Mouse (Mus musculus): ENCODE measurements around the gene Casp7.
A peak's percentile ranks its signal among the peaks of the same experiment; 100 is the strongest.
"Not testable (repeated sequence)": the region's sequence is repeated elsewhere in the genome, so short reads cannot be mapped to it uniquely, and the experiment has no call there.

Casp7 gene

DNA sequence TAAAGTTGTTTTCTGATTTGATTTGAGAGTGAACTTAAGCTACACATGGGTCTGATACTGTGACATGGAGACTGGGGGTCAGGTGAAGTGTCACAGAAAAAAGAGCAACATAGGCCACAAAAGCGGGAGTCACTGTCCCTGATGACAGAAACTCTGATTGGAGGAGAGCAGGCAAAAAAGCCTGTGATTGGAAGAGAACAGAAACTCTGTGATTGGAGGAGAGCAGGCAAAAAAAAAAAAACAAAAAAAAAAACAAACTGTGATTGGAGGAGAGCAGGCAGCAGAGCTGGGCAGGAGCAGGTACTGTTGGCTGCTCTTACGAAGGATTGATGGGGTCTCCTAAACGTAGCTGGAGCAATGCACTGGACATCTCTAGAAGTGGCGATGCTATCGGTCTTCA, 11.4 kb upstream of the Casp7 start:
- DNase-seq (ENCODE audit: low read depth, low spot score): no peak

DNA sequence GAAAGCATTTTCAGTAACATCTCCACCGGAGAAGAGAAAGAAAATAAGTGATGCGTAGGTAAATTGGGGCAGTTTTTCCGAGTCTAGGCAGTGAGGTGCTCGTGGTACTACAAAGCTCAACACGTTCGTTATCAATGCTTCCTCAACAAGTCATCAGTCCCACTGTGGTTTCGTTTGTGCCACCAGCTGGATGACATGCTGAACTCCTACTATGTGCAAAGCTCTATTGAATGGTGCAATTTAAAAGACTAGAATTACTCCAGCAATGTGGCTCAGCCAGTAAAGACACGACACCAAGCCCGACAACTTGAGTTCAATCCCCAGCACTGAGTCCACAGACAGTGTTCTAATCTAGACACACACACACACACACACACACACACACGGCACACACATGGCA, 10.8 kb upstream of the Casp7 start:
- no peak for DNase-seq (ENCODE audit: low read depth, low spot score)

DNA sequence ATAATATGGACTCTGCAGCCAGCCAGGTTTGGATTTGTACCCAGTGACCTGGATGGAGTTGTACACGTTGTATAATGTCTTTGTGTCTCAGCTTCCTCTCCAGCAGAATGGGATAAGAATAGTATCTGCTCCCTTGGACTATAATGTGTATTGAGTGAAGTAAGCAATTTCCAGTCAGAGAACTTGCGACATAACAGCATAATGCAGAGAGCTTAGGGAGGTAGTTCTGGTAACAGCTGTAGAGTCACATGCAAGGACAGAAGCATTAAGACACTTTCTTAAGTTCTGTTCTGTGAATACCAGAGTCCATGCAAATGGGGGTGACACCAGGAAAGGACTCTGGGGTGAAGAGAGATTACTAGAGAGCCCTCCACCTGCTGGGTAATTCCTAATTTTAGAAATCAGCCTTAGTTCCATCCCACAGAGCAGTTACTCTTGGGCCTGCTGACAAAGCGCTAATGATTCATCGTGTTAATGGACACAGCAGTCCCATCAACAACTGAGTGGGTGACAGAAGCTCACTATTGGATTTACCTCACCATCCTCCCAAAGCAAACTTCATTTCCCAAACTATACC, 9.1 kb upstream of the Casp7 start:
- no peak for DNase-seq (ENCODE audit: low read depth, low spot score)

DNA sequence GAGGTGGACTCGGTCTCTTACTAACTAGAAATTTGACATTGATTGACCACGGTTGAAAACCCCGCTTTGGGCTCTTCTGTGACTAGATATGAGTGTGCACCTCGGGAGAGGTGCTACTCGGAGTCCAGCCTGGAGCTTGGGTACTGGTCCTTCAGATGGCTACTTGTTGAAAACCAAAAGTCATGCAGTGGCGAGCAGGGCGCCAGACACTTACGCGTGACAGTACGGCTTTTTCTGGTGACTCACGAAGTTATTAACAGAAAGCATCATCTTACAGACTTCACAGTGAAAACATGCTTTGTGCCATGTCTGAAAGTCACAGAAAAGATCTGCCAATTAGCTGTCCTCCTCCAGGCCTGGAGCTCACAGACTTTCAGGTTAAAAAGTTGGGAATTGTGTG, 7.8 kb upstream of the Casp7 start:
- DNase-seq (ENCODE audit: low read depth, low spot score): no peak

DNA sequence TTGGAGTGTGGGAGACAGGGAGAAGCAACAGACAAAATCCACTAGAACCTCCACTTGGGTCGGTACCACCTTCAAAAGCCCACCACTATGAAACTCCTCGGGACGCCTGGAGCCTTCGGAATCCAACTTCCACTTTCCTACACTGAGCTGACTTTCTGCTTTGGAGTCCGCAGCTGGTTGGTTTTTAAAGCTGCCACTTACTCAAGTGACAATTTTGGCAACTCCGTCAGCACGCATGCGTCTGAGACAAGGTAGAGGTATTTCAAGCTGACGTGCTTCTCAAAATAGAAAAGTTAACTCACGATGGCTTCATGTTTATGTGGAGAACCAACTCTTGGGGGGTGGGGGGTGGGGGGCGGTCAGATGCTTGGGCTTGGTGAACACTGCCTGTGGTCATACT, 7.0 kb upstream of the Casp7 start, which contains the start of gene Nrap:
Nrap (minus strand) TSS at position 159 of the 400 bp plus-strand sequence.
- no peak for DNase-seq (ENCODE audit: low read depth, low spot score)

DNA sequence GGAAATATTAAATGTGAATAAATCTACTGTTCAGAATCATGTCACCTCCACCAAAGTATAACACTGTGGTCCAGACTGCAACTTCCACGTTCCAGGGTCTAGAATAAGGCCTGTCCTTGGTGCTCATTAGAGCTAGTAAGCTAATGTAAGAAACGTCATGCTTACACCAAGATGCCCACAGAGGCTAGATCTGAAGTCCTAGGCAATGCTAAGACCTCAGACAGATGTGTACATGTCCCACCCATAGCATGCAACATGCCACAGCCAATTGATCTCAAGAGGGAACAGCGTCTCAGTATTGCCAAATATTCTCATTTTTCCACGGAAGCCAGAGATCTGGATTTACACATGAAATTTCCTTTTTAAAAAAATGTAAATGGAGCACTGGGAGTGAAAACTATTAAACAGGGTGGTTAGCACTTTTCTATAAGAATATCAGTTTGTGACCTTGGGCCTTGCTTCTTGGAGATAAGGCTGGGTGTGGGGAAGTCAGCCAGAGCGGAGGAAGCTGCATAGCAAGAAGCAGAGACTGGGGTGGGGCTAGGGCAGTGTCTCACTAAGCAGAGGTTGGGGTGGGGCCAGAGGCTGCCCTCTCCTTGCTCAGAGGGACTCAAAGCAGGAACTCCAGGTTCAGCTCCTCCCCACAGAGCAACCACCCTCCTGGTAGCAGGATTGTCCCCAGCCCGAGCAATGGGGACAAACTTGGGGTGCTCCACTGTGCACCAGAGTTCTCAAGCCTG, 5.5 kb upstream of the Casp7 start:
- no peak for DNase-seq (ENCODE audit: low read depth, low spot score)

DNA sequence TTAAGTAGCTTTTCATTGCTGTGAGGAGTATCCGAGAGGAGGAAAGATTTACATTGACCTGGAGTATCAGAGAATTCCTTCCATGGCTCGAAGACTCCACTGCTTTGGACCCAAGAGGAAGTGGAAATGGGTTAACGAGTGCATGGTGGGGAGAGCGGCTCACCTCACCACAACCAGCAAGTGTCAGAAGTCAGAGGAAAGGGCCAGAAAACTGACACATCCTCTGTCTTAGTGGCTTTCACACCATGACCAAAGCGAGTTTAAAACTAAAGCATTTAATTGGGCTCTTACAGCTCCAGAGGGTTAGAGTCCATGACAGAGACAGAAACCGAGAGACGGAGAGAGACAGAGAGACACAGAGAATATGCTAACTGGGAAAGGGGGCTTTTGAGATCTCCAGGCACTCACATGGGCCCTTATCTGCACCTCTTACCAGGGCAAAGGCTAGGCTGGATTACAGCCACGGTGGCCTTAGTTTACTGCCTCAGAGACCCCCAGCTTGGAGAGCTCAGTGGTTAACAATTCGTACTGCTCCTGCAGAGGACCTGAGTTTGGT, 3.5 kb upstream of the Casp7 start:
- DNase-seq (ENCODE audit: low read depth, low spot score): no peak

DNA sequence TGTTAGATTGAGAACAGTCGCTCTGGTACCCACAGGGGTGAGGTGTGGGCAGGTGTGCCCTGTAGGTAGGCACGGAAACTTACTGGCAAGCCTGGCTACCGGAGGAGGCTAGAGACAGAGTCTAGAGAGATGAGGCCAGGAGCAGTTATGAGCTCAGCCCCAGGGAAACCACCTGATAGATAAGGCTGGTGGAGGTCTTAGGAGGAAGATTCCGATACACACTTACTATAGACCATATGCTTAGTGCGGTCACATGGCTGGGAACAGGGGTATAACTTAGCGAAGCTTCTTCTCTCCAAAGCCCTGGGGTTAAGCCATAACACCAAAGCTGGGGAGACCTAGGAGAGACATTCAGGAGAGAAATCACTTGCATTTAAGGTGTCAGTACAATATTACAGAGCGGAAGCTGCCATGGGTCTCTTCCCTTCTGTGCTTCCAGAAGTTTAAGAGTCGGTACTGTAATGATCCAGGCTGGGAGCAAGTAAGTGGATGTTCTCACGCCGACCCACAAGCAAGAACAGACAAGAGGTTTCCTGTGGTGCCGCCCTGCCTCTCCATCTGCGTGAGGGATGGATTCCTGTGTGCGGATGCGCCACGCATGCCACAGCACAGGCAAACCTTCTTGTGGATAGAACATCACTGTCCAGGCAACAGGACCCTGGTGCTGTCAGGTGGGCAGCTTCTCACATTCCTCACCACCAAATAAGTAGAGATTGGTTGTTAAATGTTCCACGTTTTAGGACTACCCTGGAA, 1.6 kb upstream of the Casp7 start:
- no peak for DNase-seq (ENCODE audit: low read depth, low spot score)

DNA sequence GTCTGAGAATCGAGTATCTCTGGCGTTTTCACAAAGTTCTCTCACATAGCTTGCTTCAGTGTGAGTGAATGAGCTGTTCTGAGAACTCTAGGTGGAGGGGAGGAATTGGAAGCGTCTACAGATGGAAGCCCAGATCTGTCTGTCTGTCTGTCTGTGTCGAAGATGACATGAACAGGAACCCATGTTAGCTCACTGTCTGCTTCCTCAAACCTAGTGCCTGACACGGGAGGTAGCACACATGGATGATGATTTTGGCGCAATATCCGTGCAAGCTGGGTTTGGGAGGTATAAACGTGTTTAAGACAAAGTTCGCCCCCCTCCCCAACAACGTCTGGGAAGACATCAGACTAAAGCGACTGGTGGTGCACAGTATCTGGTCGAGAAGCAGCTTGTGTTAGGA, 702 bp upstream of the Casp7 start:
- DNase-seq (ENCODE audit: low read depth, low spot score): no peak

DNA sequence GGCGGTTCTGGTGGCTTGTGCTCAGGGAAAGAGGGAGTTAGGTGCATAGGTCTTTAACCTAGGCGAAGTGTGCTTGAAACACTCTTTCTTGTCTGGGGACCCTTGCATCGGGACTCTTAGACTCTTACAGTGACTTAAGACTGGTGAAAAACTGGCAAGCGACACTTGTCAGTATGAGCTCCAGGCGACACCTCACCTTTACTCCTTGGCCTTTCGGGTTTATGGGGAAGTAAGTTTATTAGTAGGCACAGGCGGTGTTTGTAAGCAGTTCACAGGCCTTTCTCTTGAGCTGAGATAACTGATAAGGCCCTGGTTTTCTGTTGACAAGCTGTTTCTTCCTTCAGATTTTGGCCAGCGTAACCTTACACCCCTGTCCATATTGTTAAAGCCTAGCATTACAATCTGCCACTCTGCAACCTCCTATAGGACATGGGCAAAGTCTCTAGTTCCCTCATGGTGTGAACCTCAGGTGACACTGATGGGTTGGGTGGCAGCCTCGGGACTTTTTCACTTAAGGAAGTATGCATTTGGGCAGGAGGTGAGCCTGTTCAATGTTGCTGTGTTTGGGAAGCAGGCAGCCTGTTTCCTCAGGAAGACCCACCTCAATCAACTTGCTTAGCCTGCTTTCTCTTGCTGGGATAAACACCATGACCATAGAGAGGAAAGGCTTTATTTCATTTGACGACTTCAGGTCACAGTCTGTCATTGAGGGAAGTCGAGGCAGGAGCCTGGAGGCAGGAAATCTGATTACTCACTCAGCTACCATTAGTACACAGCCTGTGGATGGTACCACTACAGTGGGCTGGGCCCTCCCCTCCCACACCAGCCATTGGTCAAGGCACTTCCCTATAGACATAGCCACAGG, 966 bp downstream of the Casp7 start:
- DNase-seq (ENCODE audit: low read depth, low spot score): no peak

DNA sequence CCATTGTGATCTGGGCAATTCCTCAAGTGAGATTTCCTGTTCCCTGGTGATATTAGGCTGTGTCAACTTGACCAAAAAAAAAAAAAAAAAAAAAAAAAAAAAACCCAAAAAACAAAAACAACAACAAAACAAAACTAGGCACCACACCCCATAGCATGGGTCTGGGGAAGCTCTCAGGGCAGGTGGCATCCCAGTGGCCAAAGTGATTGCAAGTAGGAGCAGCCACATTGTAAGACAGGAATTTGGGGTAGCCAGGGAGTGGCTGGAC, 1.5 kb downstream of the Casp7 start:
- no peak for DNase-seq (ENCODE audit: low read depth, low spot score)

DNA sequence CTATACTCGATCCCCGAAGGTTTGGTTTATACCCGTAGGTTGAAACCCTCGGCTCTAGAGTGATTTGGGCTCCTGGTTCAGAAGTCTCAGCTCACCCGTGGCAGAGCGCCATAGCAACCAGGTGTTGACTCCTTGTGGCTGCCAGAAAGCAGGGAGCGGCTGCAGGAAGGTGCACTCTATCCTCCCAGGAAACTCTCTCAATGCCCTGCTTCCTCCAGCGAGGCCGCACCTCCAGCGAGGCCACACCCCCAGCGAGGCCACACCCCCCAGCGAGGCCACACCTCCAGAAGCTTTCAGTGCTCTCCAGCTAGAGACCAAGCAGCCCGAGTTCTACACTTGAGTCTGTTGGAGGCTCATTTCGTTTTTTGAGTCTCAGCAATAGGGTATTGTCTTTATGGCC, 3.3 kb downstream of the Casp7 start:
- DNase-seq (ENCODE audit: low read depth, low spot score): no peak

DNA sequence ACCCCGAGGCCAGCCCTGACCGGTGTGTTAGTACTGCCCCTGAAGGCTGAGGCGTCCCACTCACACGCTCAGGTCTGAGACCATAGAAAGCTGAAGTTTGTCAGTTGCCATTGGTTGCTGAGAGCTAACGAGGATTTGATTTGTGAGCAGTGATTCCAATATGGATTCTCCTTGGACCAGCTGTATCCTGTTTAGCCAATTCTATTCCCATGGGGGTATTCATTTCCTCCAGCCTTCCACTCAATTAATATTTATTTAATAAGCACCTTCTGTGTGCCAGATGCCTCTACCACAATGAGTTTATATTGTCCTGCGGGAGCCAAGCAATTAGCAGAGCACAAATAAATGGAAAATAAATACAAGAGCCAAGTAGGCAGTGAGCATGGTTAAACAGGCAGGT, 4.9 kb downstream of the Casp7 start:
- DNase-seq (ENCODE audit: low read depth, low spot score): no peak

DNA sequence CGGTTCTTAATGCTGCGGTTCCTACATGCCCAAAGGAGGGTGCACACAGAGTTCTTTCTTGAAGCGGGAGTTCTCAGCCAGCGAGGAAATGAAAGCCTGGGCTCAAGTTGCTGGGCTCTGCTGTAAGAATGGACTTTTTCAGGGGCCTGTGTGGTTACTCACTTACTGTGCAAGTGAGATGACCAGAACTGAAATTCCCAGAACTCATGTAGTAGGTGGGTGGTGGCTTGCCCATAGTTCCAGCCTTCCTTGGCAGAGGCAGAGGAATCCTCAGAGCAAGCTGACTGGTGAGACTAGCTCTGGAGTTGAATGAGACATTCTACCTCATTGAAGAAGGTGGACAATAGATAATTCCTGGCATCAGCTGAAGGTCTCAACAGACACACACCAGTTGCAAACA, 8.9 kb downstream of the Casp7 start:
- DNase-seq (ENCODE audit: low read depth, low spot score): no peak

DNA sequence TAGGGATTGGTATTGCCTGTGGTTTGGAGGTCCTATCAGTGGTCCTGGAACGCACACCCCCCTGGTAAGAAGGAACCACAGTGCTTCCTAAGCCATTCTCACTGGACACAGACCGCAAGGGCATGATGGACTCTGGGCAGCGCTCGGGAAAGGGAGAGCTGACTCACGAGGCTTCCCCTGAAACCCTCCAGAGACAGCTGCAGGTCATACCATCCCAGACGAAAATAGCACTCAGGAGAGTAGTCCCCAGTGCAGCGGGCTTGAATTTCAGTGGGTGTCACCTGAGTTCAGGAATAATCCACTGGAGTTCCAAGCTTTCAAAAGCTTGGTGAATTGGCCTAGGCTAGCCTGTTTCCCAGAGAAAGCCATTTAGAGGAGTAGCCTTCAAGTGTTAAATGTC, 9.7 kb downstream of the Casp7 start:
- DNase-seq (ENCODE audit: low read depth, low spot score): no peak

DNA sequence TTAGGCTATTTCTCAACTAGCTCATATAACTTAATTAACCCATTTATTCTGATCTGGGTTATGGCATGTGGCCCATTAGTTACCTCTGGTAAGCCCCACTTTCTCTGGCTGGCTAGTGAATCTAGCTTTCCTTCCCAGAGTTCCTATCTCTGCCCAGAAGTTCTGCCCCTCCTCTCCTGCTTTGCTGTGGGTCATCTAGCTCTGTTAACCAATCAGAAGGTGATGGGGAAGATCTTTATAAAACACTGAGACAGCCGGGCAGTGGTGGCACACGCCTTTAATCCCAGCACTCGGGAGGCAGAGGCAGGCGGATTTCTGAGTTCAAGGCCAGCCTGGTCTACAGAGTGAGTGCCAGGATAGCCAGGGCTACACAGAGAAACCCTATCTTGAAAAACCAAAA, 13.0 kb downstream of the Casp7 start:
- not testable (repeated sequence) for DNase-seq (ENCODE audit: low read depth, low spot score)

DNA sequence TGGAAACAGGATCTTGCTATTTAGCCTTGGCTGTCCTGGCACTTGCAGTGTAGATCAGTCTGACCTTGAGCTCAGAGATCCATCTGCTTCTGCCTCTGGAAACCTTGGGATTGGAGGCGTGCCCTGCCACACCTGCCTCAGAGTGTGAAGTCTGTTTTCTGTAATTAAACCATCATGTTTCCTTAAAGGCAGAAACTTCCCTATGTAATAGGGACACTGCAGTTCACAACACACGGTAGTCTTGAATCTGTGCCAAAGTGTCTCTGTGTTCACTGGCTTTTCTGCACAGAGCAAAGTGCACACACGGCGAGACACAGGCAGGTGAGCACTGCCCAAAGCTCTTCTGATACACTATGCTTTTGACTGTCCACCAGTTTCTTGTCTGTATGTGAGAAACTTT, 21.5 kb downstream of the Casp7 start:
- DNase-seq (ENCODE audit: low read depth, low spot score): no peak

DNA sequence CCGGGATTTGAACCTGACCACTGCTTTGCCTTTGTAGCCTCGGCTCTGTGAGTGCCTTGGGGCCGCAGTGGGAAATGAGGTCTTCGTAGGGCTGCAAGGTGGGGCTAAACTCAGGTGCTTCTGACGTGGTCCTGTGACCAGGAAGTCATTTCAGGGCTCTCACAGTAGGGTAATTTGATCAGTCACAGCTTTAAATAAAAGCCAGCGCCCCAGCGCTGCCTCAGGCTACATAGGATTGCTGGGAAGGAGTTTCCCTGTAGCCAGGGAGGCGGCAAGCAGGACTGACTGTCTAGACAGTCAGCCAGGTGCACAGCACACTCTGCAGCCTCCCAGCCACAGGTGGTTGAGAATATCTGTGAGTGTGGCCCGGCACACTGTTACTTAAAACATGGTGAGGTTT, 22.5 kb downstream of the Casp7 start:
- DNase-seq (ENCODE audit: low read depth, low spot score): no peak

DNA sequence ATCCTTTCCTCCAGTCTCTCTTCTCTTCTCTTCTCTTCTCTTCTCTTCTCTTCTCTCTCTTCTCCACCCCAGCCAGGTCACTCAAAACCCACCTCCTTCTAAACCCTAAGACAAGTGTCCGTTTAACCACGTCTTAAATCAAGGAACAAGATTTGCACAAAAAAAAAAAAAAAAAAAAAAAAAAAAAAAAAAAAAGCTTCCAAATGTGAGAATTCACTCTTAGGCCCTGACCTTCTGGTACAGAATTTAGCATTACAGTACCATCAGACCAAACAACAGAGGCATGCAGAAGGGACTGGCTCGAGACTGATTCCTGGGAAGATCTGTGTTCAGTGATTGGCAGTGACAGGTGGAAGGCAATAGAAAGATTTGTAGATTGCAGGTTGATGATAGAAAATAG, 23.4 kb downstream of the Casp7 start:
- DNase-seq (ENCODE audit: low read depth, low spot score): no peak

DNA sequence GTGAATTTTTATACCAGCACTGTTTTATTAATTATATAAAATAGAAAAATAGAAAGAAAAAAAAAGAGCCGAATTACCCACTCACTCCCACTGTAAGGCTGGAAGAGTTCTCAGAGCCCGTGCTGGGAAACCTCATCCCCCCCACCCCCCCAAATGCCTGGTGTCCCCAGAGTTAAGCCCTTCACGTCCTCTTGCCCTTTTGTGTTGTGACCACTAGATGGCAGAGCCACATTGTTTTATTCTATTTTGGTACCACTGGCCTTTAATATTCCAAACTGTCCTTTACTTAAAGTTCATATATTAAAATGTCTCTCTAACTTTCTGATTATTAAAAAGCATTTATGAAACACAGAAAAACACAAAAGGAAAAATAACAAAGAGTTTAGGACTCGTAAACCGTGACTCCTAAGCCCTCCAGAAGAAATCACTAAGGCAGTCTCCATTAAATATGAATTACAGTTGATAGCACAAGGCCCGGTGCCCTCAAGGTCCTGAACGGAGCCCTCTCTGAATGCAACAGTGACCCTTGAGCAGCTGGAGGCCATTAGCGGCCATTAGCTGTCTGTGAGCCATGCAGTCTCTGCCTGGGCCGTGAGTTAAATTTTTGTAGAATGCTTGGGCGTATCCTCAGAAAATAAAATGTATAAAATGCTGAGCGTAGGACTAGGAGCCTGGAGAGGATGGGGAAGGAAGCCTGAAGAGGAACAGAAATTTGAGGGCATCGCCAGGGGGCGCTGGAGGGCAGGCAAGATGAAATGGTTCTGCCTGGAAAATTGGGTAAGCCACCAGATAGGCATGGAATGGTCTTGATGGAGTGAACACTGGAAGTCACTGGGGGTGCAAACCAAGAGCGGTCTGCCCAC, 25.8 kb downstream of the Casp7 start:
- peak; percentile 55 for DNase-seq (ENCODE audit: low read depth, low spot score)

DNA sequence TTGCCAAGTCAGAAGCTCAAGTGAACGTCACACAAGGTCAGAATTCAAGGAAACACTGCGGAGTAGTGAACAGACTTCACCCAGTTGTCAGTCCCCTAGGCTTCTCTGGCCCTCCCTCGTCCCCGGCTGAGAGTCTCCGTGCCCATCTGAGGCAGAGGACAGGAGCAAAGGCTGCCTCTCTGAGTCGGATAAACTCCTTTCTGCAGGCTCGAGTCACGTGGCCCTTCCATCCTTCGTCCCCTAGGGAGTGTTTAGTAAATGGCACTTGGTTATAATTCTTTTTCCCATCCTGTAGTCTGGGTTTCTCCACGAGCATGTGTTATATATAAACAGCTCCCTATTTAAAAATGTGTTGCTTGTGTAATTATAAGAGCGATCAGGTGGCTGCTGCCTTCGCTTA, 26.4 kb downstream of the Casp7 start:
- no peak for DNase-seq (ENCODE audit: low read depth, low spot score)
